Mouse (Mus musculus): ENCODE results near the gene Mall. TPM values are rescaled to one million over a fixed set of nuclear protein-coding genes. Genes with fewer than 3 reads are reported as not detected.

Mall gene
- polyA plus RNA-seq, 1 experiment = not detected

DNA sequence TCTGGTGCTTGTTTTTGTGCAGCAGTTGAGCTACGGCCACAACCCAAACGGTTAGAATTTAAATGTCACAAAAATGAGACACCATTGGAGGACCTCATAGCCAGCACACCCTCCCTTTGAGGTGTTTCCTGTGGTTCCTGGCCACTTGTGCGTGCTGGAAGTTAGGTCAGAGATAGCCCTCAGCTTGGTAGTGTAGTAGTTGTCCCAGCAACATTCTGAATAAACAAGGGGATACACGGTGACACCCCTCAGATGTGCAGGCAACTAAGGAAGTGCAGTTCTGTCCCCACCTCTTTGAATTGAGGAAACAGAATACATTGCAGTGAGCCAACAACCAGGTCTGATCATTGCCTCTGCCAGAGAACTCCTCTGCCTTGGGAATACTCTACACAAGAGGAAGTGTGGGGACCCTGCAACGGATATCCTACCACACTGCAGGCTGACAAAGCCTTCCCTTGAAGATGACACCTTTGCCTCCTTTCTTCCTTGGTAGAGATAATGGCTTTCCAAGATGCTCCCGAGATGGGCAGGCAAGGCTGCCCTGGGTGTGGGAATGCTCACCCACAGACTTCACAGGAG is 7.0 kb upstream of the Mall start:
- TF ChIP-seq USF1 (IDR thresholded peaks at IDR 0.05; ENCODE audit: low read depth) (no peak), TCF3 (IDR thresholded peaks at IDR 0.05; ENCODE audit: insufficient read length, low read depth) (no peak), REST (IDR thresholded peaks at IDR 0.05; ENCODE audit: insufficient read depth, insufficient read length) (no peak), MYOG (IDR thresholded peaks at IDR 0.05; ENCODE audit: control insufficient read depth in 1 of 3, insufficient read depth in 1 of 3, insufficient read length in 2 of 3, low read depth in 2 of 3) (no peak), POLR2AphosphoS2 (IDR thresholded peaks at IDR 0.05; ENCODE audit: insufficient read length, low read depth) (no peak), E2F4 (IDR thresholded peaks at IDR 0.05; ENCODE audit: insufficient read depth) (no peak), TCF12 (IDR thresholded peaks at IDR 0.05; ENCODE audit: insufficient read depth, poor library complexity, severe bottlenecking) (no peak), POLR2A (IDR thresholded peaks at IDR 0.05; ENCODE audit: insufficient read length, low read depth) (no peak), CEBPB (IDR thresholded peaks at IDR 0.05; ENCODE audit: insufficient read depth, poor library complexity, severe bottlenecking) (no peak), SRF (IDR thresholded peaks at IDR 0.05; ENCODE audit: control insufficient read depth, insufficient read length, low read depth) (no peak), MAX (IDR thresholded peaks at IDR 0.05; ENCODE audit: low read depth) (no peak), MYOD1 (IDR thresholded peaks at IDR 0.05; ENCODE audit: control insufficient read depth in 1 of 3, insufficient read length in 2 of 3, low read depth in 2 of 3) (no peak)
- Histone ChIP-seq H3K27me3 (ENCODE audit: control insufficient read depth, insufficient read depth, insufficient read length) (no peaks in the 10 kb centered on the region), H3K36me3 (ENCODE audit: control insufficient read depth, insufficient read depth) (peaks cover 5% of the 10 kb centered on the region), H3ac (ENCODE audit: control insufficient read depth, insufficient read length) (no peak overlapping the region), H3K79me2 (ENCODE audit: control insufficient read depth, insufficient read depth) (no peaks in the 10 kb centered on the region), H3K4me3 (no peak overlapping the region), H3K4me2 (ENCODE audit: low read depth) (no peak overlapping the region)

DNA sequence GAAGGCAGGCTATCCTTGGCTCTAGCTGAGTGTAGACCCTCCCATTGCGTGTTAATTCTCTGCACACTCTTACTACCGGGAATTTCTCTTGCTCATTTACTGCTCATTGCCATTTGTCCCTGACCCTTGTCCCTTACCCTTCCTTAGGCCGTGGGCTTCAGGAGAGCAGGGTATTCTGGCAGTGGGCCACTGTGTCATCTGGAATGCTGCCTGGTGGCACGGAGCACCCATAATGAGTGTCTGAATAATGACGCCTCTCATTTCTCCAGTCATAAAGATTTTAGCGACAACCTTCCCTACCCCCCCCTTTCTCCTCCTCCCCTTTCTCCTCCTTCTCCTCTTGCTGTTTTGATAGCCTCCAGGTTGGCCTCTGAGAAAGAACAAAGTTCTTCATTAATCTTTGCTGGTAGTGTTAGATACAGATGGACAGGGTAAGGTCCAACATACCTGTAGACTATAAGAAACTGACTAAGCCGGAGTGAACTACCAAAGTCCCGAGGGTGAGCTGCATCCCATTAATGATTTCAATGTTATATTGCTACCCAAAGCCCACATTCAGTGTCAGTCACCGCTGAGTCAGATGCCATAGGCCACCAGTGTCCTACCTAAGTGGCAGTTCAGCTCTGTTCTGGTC is 5.9 kb upstream of the Mall start:
- no peak overlapping the region for H3ac ChIP-seq (ENCODE audit: control insufficient read depth, insufficient read length)
- no peaks in the 10 kb centered on the region for H3K36me3 ChIP-seq (ENCODE audit: control insufficient read depth, insufficient read depth)
- no peak overlapping the region for H3K4me3 ChIP-seq
- no peak overlapping the region for H3K4me2 ChIP-seq (ENCODE audit: low read depth)
- H3K79me2 ChIP-seq (ENCODE audit: control insufficient read depth, insufficient read depth) = no peaks in the 10 kb centered on the region
- TF ChIP-seq MYOD1 (IDR thresholded peaks at IDR 0.05; ENCODE audit: control insufficient read depth in 1 of 3, insufficient read length in 2 of 3, low read depth in 2 of 3) = no peak
- TF ChIP-seq REST (IDR thresholded peaks at IDR 0.05; ENCODE audit: insufficient read depth, insufficient read length) = no peak
- no peak for TF ChIP-seq TCF12 (IDR thresholded peaks at IDR 0.05; ENCODE audit: insufficient read depth, poor library complexity, severe bottlenecking)
- no peak for TF ChIP-seq TCF3 (IDR thresholded peaks at IDR 0.05; ENCODE audit: insufficient read length, low read depth)
- no peaks in the 10 kb centered on the region for H3K27me3 ChIP-seq (ENCODE audit: control insufficient read depth, insufficient read depth, insufficient read length)

- Histone ChIP-seq H3K4me3 (no peak overlapping the region), H3K4me2 (ENCODE audit: low read depth) (no peak overlapping the region), H3K79me2 (ENCODE audit: control insufficient read depth, insufficient read depth) (no peaks in the 10 kb centered on the region), H3K27me3 (ENCODE audit: control insufficient read depth, insufficient read depth, insufficient read length) (no peaks in the 10 kb centered on the region), H3ac (ENCODE audit: control insufficient read depth, insufficient read length) (no peak overlapping the region), H3K36me3 (ENCODE audit: control insufficient read depth, insufficient read depth) (no peaks in the 10 kb centered on the region)
- no peak for TF ChIP-seq REST (IDR thresholded peaks at IDR 0.05; ENCODE audit: insufficient read depth, insufficient read length)
- TF ChIP-seq POLR2AphosphoS2 (IDR thresholded peaks at IDR 0.05; ENCODE audit: insufficient read length, low read depth) = no peak
- TF ChIP-seq SRF (IDR thresholded peaks at IDR 0.05; ENCODE audit: control insufficient read depth, insufficient read length, low read depth) = no peak
- no peak for TF ChIP-seq TCF12 (IDR thresholded peaks at IDR 0.05; ENCODE audit: insufficient read depth, poor library complexity, severe bottlenecking)
- no peak for TF ChIP-seq E2F4 (IDR thresholded peaks at IDR 0.05; ENCODE audit: insufficient read depth)
- no peak for TF ChIP-seq MAX (IDR thresholded peaks at IDR 0.05; ENCODE audit: low read depth)
- TF ChIP-seq TCF3 (IDR thresholded peaks at IDR 0.05; ENCODE audit: insufficient read length, low read depth) = no peak
- TF ChIP-seq POLR2A (IDR thresholded peaks at IDR 0.05; ENCODE audit: insufficient read length, low read depth) = no peak
- TF ChIP-seq MYOD1 (IDR thresholded peaks at IDR 0.05; ENCODE audit: control insufficient read depth in 1 of 3, insufficient read length in 2 of 3, low read depth in 2 of 3) = no peak
- TF ChIP-seq MYOG (IDR thresholded peaks at IDR 0.05; ENCODE audit: control insufficient read depth in 1 of 3, insufficient read depth in 1 of 3, insufficient read length in 2 of 3, low read depth in 2 of 3) = no peak
- no peak for TF ChIP-seq USF1 (IDR thresholded peaks at IDR 0.05; ENCODE audit: low read depth)
These were observed 5.2 kb upstream of the Mall start for GRCm38 (mm10) chr2:127734889-127735288.

DNA sequence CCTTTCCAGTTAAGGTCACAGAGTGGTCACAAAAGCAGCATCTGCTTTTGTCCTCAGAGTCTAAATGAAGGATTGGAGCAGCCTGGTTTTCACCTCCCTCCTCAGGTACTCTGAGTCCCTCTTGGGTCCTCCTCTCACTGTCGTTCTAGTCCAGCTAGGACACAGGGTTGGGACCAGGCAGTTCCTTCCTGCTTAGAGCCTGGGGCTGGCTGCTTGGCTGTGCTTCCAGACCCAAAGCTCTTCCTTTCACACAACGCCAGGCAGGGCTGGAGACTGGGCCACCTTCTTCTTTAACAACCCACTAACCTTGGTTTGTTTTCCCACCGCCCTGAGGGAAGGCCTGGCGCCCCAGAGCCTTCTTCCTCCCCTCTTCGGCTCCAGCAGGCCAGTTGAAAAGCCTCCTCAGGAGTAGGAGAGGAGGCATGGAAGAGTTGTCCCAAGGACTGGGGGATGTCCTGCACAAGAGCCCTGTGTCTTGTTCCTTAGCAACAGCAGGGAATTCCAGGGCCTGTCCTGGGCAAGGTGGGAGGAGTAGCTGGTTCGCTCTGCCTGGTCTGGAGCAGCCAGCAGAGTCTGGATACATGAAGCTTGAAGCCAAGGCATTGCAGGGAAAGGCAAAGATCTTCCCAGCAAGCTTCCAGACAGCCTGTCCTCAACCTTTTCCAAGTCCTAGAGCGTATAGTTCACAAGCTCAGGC is 717 bp upstream of the Mall start:
- Histone ChIP-seq H3K4me3 (no peak overlapping the region), H3K4me2 (ENCODE audit: low read depth) (no peak overlapping the region), H3K36me3 (ENCODE audit: control insufficient read depth, insufficient read depth) (no peaks in the 10 kb centered on the region), H3K79me2 (ENCODE audit: control insufficient read depth, insufficient read depth) (no peaks in the 10 kb centered on the region), H3K27me3 (ENCODE audit: control insufficient read depth, insufficient read depth, insufficient read length) (no peaks in the 10 kb centered on the region), H3ac (ENCODE audit: control insufficient read depth, insufficient read length) (no peak overlapping the region)
- TF ChIP-seq USF1 (IDR thresholded peaks at IDR 0.05; ENCODE audit: low read depth) (no peak), SRF (IDR thresholded peaks at IDR 0.05; ENCODE audit: control insufficient read depth, insufficient read length, low read depth) (no peak), CEBPB (IDR thresholded peaks at IDR 0.05; ENCODE audit: insufficient read depth, poor library complexity, severe bottlenecking) (no peak), TCF3 (IDR thresholded peaks at IDR 0.05; ENCODE audit: insufficient read length, low read depth) (no peak), TCF12 (IDR thresholded peaks at IDR 0.05; ENCODE audit: insufficient read depth, poor library complexity, severe bottlenecking) (no peak), POLR2A (IDR thresholded peaks at IDR 0.05; ENCODE audit: insufficient read length, low read depth) (no peak), MAX (IDR thresholded peaks at IDR 0.05; ENCODE audit: low read depth) (no peak), POLR2AphosphoS2 (IDR thresholded peaks at IDR 0.05; ENCODE audit: insufficient read length, low read depth) (no peak), REST (IDR thresholded peaks at IDR 0.05; ENCODE audit: insufficient read depth, insufficient read length) (no peak), MYOD1 (IDR thresholded peaks at IDR 0.05; ENCODE audit: control insufficient read depth in 1 of 3, insufficient read length in 2 of 3, low read depth in 2 of 3) (no peak), MYOG (IDR thresholded peaks at IDR 0.05; ENCODE audit: control insufficient read depth in 1 of 3, insufficient read depth in 1 of 3, insufficient read length in 2 of 3, low read depth in 2 of 3) (no peak), E2F4 (IDR thresholded peaks at IDR 0.05; ENCODE audit: insufficient read depth) (no peak)
